Mouse (Mus musculus) E14TG2a.4 (cell line): ENCODE measurements around the gene Dupd1.

Source experiments
- CTCF ChIP-seq: conservative IDR thresholded peaks from 2 replicates; pipeline ENCODE4 v1.5.1; 2014; ENCODE audit warnings: low read length
- NANOG ChIP-seq: IDR thresholded peaks from 2 replicates; pipeline ENCODE4 v1.6.1; 2014; ENCODE audit warnings: borderline replicate concordance, low read length, mixed read lengths

GRCm38 (mm10) chr14:21753367-21753766 is 39.0 kb upstream of the Dupd1 start:
- TF ChIP-seq CTCF: no peak
- no peak for TF ChIP-seq NANOG
